Mouse (Mus musculus): Measurements from ENCODE around the gene Map3k6.

The Map3k6 gene

DNA sequence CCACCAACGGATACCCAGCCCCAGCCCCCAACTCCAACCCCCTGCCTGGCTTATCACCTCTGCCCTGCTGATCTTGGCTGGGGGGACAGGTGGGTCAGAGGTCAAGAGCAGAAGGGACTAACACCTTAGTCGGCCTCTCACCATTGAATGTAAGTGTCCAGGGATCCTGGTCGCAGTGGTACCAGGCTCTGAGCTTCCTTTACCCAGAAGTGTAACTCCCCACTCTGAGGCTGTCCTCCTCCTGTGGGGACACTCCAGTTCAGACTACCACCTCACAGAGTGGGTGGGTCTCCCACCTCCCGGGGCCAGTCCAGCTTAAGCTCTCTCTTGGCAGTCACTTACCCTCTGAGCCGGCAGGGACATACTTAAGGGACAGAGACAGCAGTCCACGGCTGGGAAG, 14.8 kb downstream of the Map3k6 start:
- DNase-seq (ENCODE audit: low spot score) = no peak

GRCm38 (mm10) chr4:133256820-133257219, 16.2 kb downstream of the Map3k6 start:
- DNase-seq (ENCODE audit: low spot score) = no peak

DNA sequence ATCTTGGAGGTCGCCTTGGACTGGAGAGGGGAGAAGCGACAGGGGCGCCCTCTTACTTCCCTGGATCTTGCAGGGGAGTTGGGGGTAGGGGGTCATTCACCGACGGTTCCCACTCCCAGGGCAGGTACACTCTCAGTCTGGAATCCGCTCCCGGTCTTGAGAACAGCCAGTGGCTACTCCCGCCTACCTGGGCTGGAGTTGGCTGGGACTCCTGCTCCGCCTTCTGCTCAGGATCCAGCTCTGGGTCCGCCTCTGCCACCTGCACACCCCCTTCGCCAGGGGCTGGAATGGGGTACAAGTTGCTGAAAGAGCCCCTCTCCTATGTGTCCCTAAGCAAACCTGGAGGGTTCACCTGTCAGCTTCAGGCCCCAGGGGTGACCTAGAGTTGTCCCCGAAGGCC, 16.6 kb downstream of the Map3k6 start:
- no peak for DNase-seq (ENCODE audit: low spot score)

DNA sequence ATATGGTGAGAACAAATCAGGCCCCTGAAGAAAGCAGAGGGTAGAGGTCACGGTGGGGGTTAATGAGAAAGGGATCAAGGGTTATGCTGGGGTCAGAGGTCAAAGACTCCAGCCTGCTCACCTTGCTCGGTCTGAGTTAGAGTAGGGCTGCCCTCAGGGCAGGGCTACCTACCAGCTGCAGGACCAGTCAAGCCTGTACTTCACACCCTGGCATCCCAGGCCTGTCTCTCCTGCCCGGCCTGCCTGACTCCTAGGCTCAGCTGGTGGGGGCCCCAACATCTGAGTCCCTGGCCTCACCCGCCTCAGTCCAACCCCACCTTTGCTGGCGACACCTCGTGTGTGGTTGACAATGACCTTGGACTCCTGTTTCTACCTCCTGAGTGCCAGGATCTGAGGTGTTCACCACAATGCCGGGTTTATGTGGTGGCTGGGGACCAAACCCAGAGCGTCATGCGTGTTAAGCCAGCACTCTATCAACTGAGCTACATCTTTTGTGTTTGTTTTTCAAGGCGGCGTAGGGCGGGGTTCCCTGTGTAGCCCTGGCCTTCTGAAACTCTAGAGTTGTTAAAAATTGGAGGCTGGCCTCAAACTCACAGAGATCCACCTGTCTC, 17.3 kb downstream of the Map3k6 start:
- DNase-seq (ENCODE audit: low spot score) = no peak

DNA sequence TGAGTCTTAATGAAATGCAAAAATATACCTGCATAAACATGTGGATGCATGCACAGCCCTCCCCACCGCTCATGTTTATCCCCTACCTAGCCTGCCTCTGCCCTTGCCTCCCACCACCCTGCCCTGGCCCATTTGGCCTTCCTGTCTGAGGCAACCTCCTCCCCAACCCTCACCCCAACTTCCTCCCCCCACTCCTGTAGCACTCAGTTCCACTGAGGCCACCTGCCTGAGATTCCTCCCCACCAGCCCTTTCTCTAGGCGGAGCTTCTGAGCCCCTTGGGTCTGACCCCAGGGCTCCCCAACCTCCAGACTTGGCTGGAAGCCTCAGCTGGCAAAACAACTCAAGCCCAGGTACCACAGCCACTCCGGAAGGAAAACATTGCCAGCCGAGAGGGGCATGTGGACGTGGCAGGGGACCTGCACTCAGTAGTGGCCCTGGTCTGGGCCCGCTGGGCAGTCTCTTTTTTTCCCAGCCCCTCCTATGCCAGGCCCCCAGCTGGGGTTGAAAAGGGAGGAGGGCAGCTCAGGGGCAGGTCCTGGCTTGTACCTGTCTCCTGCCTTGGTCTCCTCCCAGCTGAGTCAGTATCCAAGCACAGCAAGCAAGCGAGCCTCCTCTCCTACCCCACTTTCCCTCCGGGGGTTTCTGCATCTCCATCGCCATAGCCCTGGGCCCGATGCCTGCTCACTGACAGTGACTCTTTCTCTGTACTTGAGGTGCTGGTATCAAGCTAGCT, 21.2 kb downstream of the Map3k6 start:
- no peak for DNase-seq (ENCODE audit: low spot score)

DNA sequence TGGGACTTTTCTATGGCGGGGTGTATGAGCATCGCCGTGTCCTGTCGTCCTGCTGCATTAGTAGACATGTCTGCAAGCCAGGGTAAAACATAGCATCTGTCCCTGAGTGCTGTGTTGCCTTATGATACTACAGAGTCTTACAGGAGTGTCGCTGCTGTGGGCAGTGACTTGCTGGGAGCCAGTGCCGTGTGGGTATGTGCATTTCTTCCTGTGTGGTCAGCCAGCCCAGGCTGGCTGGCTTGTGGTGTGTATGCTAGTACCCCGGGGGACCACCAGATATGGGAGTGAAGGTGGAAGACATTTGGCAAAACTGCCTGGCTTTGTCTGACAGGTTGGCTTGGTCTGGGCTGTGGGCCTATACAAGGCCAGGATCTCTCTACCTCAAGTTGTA, 21.8 kb downstream of the Map3k6 start:
- no peak for DNase-seq (ENCODE audit: low spot score)

DNA sequence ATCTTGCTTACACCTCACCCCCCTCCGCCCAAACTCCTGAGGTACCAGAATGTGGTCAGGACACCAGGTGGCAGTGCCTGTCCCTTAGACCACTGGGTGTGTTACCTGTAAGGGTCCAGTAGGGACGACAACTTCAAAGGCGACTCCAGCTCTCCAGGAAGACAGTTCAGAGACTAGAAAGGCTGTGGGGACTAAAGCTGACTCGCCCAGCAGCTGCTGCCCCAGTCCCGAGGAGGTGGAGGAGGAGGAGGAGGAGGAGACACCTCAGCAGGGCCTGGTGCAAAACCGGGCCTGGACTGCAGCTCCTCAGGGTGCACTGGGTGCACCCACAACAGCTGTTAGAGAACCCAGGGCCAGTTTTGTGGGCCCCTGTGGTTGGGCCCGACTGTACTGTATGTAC, 22.3 kb downstream of the Map3k6 start, which contains the start of gene Sytl1:
Gene Sytl1 (minus strand): TSS at position 232 of the 400 bp plus-strand sequence.
- no peak for DNase-seq (ENCODE audit: low spot score)

DNA sequence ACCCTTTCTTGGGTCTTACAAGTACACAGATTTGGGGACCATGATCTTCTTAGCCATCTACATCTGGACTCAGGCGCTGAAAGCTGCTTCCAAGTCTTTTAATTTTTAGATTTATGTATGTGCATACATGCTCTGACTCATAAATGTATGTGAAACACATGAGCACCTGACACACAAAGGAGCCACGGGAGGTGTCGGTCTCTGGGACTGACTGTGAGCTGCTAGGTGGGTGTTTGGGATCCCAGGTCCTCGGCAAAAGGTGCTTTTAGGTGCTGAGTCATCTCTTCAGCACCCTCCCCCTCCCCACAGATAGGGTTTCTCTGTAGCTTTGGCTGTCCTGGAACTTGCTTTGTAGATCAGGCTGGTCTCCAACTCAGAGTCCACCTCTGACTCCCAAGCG, 23.1 kb downstream of the Map3k6 start:
- no peak for DNase-seq (ENCODE audit: low spot score)

DNA sequence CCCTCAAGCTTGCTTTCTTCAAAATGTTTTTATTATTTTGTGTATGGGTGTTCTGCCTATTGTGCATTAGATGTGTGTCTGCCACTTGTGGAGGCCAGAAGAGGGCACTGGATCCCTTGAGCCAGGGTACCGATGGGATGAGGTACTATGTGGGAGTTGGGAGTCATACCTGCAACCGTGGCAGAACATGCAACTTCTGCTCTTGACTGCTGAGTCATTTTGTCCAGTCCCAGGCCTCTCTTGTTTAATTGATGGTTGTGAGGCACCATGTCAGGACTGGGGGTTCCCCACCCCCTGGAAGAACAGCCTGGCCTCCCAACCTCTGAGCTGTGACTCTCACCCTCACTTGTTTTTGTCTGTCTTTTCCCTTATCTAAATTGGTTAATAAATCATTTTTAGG, 23.9 kb downstream of the Map3k6 start:
- no peak for DNase-seq (ENCODE audit: low spot score)

DNA sequence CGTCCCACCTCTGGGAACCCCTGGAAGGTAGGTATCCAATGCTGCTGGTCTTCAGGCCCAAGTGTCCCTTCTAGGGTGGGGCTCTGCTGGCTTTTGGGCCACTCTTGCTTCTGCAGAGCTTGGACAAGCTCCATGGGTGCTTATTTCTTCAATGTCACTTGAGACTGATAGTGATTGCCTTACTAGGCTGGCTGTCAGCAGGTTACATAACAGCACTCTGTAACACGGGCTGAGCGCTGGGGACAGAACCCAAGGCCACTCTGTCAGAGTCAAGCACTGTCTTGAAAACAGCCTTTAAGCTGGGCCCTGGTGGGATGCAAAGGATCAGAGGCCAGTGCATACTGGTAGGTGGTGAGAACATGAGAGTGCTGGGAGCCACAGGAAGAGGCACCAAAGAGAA, 24.7 kb downstream of the Map3k6 start:
- no peak for DNase-seq (ENCODE audit: low spot score)

GRCm38 (mm10) chr4:133265759-133266158, 25.1 kb downstream of the Map3k6 start:
- no peak for DNase-seq (ENCODE audit: low spot score)

DNA sequence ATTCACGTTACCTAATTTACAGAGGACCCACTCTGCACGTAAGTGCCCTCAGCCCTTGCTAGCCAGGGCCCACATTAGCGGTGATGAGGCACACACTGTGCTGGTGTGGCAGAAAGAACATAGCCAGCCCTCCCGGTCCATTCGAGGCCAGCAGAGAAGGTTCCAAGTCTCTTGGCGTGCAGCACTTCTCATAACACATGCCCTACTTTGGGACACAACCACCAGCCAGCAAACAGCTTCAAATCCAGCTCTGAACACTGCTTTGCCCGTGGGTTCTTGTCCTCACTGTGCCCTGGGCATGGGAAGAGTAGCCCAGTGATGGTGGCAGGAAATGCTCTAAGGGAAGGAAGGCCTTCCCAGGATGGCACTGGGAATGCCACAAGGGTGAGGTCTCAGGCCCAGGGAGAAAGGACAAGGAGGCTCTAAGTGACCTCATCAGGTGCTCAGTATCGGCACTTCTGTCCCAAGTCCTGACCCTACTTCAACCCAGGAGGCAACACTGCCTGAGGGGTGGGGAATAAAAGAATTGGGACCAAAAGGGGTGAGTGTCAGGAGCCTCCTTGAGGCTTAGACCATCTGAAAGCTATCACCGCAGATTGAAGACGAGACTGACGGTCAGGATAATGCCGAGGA, 25.7 kb downstream of the Map3k6 start:
- no peak for DNase-seq (ENCODE audit: low spot score)

DNA sequence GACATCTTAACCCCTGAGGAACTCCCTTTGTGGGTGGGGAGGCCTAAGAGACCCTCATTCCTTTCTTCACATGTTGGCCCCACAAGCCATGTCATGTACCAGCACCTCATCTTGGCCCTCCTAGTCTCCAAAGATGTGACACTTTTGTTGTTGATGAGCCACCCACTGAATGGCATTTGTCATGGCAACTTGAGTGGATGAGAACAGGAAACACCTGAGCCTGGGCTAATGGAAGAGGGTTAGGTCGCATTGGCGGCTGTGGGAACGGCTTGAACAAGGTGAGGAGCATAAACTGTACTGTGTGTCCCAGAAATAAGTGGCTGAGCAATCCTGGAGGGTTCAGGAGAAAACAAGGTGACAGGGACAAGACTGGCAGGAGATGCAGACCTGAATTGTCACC, 28.3 kb downstream of the Map3k6 start:
- no peak for DNase-seq (ENCODE audit: low spot score)

- DNase-seq (ENCODE audit: low spot score) = no peak
Observed at GRCm38 (mm10) chr4:133269596-133269995, 29.0 kb downstream of the Map3k6 start.

GRCm38 (mm10) chr4:133270929-133271328, 30.3 kb downstream of the Map3k6 start:
- no peak for DNase-seq (ENCODE audit: low spot score)

- peak; percentile 92 for DNase-seq (ENCODE audit: low spot score)
Observed at GRCm38 (mm10) chr4:133277104-133278026, 36.7 kb downstream of the Map3k6 start, which contains the start of gene Tmem222. Tmem222 (minus strand) TSS chr4:133277792.

GRCm38 (mm10) chr4:133278067-133278466, 37.4 kb downstream of the Map3k6 start:
- no peak for DNase-seq (ENCODE audit: low spot score)

GRCm38 (mm10) chr4:133278482-133278881, 37.9 kb downstream of the Map3k6 start:
- no peak for DNase-seq (ENCODE audit: low spot score)

DNA sequence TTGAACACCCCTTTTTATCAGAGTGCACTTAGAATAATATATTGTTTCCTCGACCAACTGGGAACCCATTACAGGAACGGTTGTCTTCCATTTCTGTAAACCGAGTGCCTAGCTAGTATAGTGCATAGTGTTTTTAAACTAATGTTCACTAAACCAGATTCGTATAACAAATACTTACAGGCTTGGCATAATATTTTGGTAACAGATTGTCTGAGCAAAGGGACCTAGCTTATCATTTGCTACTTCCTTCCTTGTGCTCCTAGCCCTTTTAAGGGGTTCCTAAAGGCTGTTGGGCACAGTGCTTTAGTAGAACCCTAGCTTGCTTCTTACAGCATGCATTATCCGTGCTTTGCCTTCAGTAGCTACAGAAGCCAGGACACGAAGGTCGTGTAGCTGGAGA, 40.9 kb downstream of the Map3k6 start:
- no peak for DNase-seq (ENCODE audit: low spot score)

DNA sequence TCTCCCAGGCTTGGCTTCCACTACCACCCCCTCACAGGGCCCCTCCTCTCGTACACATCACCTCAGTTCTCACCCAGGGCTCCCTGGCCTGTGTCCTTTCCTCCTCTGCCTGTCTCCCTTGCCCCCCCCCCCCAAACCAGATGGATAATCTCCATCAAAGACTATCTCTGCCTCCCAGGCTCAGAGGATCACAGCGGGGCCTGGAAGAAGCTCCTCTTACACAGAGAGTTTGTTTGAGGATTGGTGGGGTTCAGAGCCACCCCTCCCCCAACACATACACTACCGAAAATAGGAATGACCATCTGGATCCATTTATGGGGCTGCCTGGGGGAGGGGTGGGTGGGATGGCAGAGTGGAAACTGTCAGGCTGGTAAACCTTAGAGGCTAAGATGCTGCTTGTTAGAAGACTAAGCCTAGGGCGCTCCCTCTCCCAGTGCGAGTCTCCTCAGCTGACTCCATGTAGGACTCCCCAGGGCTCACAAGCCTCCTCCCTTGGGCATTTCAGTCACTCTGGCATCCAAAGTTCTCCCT, 41.4 kb downstream of the Map3k6 start:
- DNase-seq (ENCODE audit: low spot score) = no peak

DNA sequence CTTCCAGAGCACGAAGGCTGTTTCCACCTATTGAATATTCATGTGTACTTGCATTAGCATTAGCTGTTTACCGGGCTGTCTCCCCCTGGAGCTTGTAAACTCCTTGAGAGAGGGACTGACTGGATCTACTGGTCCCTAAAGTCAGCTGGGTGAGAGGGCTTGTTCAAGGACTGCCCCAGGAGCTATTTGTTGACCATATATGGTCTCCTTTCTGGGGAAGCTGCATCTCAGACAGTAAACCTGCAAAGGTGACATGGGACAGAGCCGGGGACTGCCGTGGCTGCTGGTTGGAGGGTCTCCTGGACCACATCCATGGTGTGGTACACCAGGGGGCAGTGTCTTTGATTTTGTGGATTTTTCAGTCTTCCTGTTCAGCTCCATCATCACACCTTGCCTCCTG, 42.0 kb downstream of the Map3k6 start:
- DNase-seq (ENCODE audit: low spot score) = no peak

- no peak for DNase-seq (ENCODE audit: low spot score)
Observed at GRCm38 (mm10) chr4:133285299-133285698, 44.7 kb downstream of the Map3k6 start.

Measured in left cerebral cortex, adult 11 months (tissue).